Mouse (Mus musculus) liver, adult 2 months (tissue): ENCODE measurements around the gene Sipa1l3.

Experiments
- CTCF ChIP-seq: fragments of 200-500 bp; IDR thresholded peaks from 2 replicates; pipeline ENCODE4 v1.5.1; 2011; ENCODE audit warnings: low read depth, low read length, control low read depth
- POLR2A ChIP-seq: fragments of 200-500 bp; IDR thresholded peaks from 2 replicates; pipeline ENCODE4 v1.6.1; 2011; ENCODE audit warnings: low read length, control low read depth; ENCODE audit not compliant: insufficient read depth; ENCODE audit errors: extremely low read depth

GRCm38 (mm10) chr7:29309221-29309721, 209.2 kb downstream of the Sipa1l3 start:
- no peak for TF ChIP-seq CTCF
- TF ChIP-seq POLR2A, result no peak
